Mouse (Mus musculus): Measurements from ENCODE around the gene Unc119b.
A peak's percentile ranks its signal among the peaks of the same experiment; 100 is the strongest.
"Not testable (repeated sequence)": the region's sequence is repeated elsewhere in the genome, so short reads cannot be mapped to it uniquely, and the experiment has no call there.

The Unc119b gene

GRCm38 (mm10) chr5:115156933-115157589 lies 22.3 kb upstream of the Unc119b start:
- no peak for DNase-seq

DNA sequence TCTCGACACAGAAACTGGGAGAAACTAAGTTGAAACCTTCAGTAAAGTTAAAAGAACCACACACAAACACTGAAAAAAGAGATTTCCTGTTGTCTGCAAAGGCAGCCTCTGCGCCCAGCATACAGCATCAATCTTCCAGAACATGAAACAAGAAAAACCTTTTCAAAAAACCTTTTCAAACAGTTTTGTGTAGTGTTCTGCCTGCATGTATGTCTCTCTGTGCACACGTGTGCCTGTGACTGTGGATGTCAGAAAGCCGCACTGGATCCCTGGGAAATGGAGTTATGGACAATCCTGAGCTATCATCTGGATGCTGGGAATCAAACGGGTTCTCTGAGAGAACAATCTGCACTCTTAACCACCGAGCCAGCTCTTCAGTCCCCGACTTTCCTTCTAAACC lies 21.6 kb upstream of the Unc119b start:
- no peak for DNase-seq

DNA sequence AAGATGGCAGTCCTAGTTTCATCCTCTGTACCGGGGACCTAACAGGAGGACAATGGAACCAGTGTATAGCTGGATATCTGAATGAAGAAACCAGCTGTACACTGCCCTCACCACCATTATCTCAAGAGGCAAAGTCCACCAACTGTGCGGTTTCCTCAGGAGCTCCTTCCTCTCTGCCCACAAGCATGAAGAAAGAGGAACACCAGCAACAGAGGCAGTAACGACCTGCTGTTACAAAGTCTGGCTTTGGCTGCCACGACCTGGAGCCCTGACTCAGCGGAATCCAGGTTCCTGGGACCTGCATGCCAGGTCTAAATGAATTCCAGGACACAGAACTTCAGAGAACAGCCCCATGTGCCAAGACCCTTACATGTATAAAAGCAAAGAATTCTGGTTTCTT lies 21.1 kb upstream of the Unc119b start:
- DNase-seq, result peak; percentile 88

- peak; percentile 27 for DNase-seq
These were observed 20.4 kb upstream of the Unc119b start for GRCm38 (mm10) chr5:115155156-115155631.

DNA sequence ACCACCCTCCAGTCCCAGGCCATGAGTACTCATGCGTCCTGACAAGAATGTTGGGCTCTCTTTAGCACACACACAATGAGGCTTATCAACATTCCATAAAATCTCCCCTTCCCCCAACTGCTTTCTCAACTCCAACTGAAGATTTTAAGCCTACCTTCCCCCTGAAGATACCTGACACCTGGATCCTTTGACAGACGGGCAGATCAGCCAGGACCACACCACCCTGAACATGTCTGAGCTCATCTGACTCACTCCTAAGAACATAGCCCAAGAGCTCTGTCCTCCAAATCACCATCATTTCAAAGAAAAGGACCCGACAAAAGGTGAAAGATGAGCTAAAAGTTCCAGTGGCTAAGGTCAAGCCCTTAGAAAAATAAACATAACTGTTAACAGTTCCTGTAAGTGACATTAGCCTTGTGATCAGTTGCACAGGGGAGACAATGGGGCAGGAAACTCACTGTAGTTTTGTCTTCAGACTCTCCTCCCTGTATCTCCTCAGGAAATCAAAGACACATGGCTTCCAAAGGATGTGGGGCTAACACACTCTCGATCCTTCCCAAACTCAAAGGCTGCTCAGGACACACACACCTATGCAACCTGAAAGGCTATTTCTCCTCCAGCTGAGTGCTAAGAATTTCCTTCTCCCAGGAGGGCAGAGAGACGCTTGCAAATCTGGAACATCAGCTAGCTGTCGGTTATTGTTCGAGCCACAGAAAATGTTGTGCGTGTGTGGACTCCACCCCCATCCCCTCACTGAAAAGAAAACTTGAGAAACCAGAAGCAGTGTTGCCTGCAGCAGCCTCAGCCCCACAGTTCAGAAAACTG lies 17.6 kb upstream of the Unc119b start:
- DNase-seq, result peak; percentile 40

GRCm38 (mm10) chr5:115151457-115151856 lies 16.7 kb upstream of the Unc119b start:
- DNase-seq, result peak; percentile 84

GRCm38 (mm10) chr5:115150991-115151390 lies 16.2 kb upstream of the Unc119b start:
- no peak for DNase-seq

DNA sequence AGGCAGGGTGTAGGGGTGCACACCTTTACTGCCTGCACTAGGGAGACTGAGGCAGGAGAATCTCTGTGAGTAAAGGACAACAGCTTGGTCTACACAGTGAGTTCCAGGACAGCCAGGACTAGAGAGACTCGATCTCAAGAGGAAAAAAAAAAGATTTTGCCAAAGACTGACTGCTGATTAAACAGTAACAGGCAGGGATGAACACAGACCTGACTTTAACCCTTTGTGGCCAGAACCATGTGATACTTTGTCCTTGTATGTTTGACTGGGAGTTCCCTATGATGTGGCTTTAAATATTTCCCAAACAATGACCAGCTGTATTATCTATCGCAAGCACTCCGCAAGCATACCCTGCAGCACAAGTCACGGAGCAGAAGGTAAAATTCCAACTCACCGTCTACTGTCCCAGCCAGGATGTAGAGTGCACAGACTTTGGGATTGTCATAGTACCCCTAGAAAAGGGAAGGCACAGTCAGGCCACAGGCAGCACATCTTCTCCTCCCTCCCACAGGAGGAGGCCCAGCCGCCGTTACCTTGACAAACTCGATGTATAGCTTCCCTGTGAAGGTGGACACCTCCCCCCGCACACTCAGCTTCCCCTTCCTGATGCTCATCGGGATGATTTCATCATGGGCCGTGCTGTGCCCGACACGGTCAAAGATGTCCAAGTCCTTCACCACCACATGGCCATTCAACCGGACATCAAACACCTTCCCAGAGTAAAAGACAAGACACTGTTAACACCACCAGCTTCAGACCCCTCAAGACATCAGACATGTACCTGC lies 15.1 kb upstream of the Unc119b start:
- peak; percentile 81 for DNase-seq

GRCm38 (mm10) chr5:115148872-115149271 lies 14.1 kb upstream of the Unc119b start:
- not testable (repeated sequence) for DNase-seq

DNA sequence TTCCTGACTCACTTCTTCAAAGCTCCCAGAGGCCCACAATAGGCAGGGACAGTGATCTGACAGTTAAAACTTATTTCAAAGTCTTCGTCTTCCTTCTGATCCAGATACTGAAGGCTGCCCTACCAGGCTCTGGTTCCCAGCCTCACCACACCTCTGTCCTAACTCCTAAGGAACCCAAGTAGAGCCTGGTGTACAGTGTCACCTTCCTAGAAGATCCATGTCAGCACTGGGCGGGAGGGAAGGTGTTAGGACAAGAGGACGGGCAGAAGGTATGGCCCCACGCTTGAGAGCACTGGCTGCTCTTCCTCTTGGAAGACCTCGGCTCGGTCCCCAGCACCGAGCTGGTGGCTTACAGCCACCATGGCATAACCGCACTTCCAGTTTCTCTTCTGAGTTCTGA lies 13.6 kb upstream of the Unc119b start:
- DNase-seq, result no peak

GRCm38 (mm10) chr5:115147388-115147787 lies 12.6 kb upstream of the Unc119b start:
- DNase-seq, result peak; percentile 73

DNA sequence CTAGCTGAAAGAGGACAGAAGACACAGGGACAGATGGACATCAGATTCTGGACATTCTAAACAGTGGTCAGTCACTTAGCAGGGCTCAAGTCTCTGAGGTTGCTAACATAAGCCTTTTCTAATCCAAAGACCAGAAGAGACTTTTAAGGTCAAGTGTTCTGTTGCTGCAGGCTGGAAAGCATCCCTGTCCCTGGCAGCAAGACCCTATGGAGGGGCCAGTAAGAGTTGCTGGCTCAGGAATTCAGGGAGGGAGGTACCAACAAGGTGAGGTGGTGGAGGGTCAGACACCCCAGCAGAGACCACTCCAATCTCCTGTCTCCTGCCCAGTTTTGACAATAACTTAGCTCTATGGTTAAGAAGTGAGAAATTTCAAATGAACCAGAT lies 12.0 kb upstream of the Unc119b start:
- no peak for DNase-seq

- no peak for DNase-seq
These were observed 11.4 kb upstream of the Unc119b start for GRCm38 (mm10) chr5:115145976-115146746.

- no peak for DNase-seq
These were observed 10.6 kb upstream of the Unc119b start for GRCm38 (mm10) chr5:115145253-115145968.

- no peak for DNase-seq
These were observed 9.7 kb upstream of the Unc119b start for GRCm38 (mm10) chr5:115144471-115144870.

- no peak for DNase-seq
These were observed 8.8 kb upstream of the Unc119b start for GRCm38 (mm10) chr5:115143552-115143951.

- no peak for DNase-seq
These were observed 7.5 kb upstream of the Unc119b start for GRCm38 (mm10) chr5:115142166-115142697.

GRCm38 (mm10) chr5:115140726-115141125 lies 6.0 kb upstream of the Unc119b start:
- no peak for DNase-seq

DNA sequence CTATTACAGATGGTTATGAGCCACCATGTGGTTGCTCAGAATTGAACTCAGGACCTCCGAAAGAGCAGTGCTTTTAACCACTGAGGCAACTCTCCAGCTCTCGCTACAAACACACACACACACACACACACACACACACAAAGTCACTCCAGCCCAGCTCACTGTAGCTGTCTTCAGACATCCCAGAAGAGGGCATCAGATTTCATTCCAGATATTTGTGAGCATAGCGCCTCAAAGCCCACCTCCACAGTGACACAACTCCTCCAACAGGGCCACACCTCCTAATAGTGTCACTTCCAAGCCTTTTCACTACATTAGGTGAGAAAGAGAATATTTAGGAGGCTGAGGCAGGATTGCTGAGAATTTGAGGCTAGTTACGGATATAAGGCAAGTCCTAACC lies 4.3 kb upstream of the Unc119b start:
- DNase-seq, result no peak

DNA sequence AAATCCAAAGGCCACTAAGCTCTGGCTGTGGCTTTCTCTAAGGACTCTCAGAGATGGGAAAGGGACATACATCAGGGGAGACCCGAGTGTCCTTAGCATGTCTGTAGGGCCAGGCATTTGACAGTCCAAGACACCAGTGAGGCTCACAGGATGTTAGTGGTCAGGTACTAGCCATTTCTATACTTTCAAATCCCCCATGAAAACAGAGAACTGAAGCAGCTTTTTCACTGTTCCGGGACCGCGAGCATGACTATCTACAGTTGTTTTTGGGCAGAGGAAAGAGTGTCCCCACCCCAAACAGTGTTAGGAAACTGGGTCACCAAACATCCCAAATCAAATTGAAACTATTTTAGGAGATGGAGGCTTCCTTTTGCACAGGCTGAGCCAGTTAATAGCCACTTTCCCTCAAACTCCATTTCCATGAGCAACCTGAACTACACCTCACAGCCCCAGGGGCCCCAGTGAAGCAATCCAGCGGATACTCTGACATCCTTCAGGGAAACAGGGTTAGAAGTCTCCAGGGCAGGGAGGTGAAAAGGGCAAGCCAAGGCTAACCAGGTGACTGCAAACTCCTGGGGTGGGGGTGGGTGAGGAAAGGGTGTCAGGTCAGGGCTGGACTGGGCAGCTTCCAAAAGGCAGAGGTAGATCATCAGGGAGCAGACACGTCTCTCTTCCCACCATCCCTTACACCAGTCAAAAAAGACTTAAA lies 1.3 kb downstream of the Unc119b start:
- no peak for DNase-seq

GRCm38 (mm10) chr5:115132465-115132864 lies 2.3 kb downstream of the Unc119b start:
- no peak for DNase-seq

All from kidney, adult 9 months (tissue).